Mouse (Mus musculus): ENCODE data around the gene Aff3.

The Aff3 gene

DNA sequence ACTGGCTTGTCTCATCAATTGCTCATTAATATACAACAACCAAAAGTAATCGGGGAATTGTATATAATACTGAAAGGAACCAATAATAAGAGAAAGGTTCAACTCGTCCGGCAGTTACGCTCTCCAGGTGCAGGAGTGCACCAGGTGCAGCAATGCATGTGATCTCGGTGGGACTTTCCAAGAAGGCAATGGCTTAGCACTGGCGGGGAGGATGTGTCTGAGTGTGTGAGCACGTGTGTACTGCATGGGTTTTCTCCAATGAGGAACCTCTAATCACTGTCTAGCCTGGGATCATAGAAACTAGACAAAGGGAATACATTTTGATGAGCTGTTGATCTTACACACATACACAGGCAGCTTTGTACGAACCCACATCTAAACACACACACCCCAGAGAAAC is 485.8 kb downstream of the Aff3 start:
- no peak for DNase-seq (ENCODE audit: low spot score)

- no peak for DNase-seq (ENCODE audit: low spot score)
Observed at GRCm38 (mm10) chr1:38176077-38176476, 488.7 kb downstream of the Aff3 start.

DNA sequence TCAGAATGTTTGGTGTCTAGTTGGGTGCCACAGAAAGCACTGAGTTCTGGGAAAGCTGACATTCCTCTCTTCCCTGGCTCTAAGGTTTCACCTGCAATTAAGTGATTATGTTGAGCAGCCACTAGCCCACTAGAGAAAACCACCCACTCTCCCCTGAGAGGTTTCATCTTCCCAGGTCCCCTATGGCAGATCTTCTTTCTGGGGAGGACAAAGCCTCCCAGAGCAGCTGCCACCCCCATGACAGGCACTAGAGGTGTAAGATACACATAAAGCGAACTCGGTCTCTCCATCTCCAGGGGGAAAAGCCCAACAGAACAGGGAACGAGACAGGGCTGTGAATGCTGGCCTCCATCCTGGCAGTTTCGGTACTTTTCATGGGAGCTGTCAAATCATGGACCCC is 492.9 kb downstream of the Aff3 start:
- no peak for DNase-seq (ENCODE audit: low spot score)

DNA sequence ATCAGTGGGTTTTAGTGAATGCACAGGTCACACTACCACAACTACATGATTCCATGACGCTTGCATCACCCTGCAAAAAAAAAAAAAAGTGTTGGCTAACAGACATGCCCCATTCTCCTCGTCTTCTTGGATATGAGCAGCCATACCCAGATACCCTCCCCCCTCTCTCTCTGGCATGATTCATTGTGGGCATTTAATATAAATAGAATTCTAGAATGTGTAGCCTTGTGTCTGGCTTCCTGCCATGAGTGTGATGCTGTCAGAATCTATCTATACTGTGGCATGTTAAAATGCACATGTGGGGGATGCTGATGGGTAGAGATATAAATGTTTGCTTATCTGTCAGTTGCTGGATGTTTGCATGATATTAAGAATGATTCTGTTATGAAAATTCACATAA is 499.1 kb downstream of the Aff3 start:
- no peak for DNase-seq (ENCODE audit: low spot score)

DNA sequence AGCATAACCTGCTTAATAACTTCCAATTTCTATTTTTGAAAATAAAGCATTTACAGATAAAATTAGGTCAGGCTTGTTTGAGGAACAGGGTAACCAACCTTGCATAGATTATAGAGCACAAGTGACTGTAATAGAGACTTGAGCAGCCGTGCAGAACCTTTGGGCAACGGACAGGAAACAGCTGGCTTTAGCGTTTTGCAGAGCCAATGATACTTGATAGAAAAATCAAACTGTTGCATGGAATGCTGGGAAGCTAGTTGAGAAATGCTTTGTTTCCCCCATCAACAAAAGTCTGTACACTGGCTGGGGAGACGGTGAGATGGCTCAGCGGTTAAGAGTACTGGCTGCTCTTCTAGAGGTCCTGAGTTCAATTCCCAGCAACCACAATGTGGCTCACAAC is 514.7 kb downstream of the Aff3 start:
- no peak for DNase-seq (ENCODE audit: low spot score)

GRCm38 (mm10) chr1:38146008-38146407 is 518.7 kb downstream of the Aff3 start:
- no peak for DNase-seq (ENCODE audit: low spot score)

- no peak for DNase-seq (ENCODE audit: low spot score)
Observed at GRCm38 (mm10) chr1:38141371-38141770, 523.4 kb downstream of the Aff3 start.

- no peak for DNase-seq (ENCODE audit: low spot score)
Observed at GRCm38 (mm10) chr1:38140911-38141310, 523.8 kb downstream of the Aff3 start.

- no peak for DNase-seq (ENCODE audit: low spot score)
Observed at GRCm38 (mm10) chr1:38139396-38139795, 525.4 kb downstream of the Aff3 start.

- DNase-seq (ENCODE audit: low spot score), result no peak
Observed at GRCm38 (mm10) chr1:38132942-38133341, 531.8 kb downstream of the Aff3 start.

DNA sequence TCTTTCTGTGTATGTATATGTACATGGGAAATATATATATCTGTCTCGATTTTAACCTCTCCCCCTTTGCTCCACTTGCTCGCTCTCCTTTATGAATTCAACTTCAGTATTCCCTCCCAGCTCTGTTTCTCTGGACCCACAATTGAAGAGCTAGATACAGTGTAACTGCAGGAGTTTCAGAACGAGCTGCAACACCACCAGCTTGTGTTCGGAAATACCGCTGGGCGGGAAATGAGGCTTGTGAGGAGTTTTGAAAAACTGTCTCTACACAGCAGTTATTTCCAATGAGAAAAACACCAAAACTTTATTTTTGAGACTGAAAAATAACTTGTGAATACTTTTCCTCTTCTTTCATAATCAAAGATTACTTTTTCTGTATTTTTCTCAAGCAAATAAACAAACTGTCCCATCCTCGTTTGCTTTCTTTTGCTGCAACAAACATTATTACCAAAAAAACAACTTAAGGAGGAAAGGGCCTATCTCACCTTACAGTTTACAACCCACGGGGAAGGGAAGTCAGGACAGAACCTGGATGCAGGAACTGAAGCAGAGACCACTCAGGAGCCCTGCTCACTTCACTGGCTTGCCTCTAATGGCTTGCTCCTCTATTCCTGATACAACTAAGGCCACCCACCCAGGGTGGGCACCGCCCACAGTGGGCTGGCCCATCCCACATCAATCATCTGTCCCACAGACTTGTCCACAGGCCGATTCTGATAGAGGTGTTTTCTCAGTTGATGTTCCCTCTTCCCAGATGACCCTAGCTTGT is 533.9 kb downstream of the Aff3 start:
- peak; percentile 50 for DNase-seq (ENCODE audit: low spot score)

DNA sequence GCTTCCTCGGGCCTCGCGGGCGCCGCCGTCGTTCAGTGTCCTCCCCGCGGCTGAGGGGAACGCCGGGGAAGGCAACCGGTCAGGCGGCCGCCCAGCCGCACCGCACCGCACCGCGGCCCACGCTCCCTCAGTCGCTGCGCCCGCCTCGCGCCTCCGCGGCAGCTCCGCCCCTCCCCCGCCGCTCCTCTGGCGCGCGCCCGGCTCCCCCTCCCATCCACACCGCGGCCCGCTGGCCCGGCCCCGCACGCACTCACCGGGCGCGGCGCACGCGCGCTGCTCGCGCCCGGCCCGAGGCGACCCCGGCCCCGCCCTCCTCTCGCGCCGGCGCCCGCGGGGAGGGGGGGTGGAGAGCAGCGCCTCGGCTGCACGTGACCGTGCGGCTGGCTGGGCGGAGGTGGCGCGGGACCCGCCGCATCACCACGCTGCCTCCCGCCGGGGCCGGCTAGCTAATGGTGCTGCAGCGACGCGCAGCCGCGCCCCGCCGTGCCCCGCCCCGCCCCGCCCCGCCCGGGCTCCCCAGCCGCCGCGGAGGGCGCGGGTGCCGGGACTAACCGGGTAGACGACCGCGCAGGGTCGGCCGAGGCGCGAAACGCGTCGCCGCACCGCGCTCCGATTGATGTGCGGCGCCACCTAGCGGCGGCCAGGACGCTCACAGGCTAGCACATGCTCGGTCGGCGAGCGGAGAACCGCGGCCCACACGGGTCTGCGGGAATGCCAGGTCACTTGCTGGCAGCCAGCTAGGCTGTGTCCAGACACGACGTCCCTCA is 535.1 kb downstream of the Aff3 start, which contains the start of gene Rev1:
Rev1 (minus strand) TSS at position 301 of the 767 bp plus-strand sequence.
- peak; percentile 97 for DNase-seq (ENCODE audit: low spot score)

GRCm38 (mm10) chr1:38128919-38129436 is 535.8 kb downstream of the Aff3 start:
- DNase-seq (ENCODE audit: low spot score), result peak; percentile 78
